Mouse (Mus musculus): ENCODE measurements around the gene Hspe1. TPM values are rescaled to one million over a fixed set of nuclear protein-coding genes. Genes with fewer than 3 reads are reported as not detected.
"Not testable (repeated sequence)": the region's sequence is repeated elsewhere in the genome, so short reads cannot be mapped to it uniquely, and the experiment has no call there.

Gene Hspe1
- 10 to 100 TPM; 83.8 to 91.0 TPM for total RNA-seq (2021)
- long read RNA-seq, experiment 1, transcript Hspe1-201 (4 exons, 774 nt), result major isoform, 53 of 58 reads
- long read RNA-seq, experiment 1, partial matches to known transcripts, result 3 of 58 reads
- long read RNA-seq, experiment 1, other reads (novel, unspliced or antisense), result 1 of 58 reads
- long read RNA-seq, experiment 2, transcript Hspe1-201 (4 exons, 774 nt), result major isoform, 41 of 43 reads
- long read RNA-seq, experiment 2, partial matches to known transcripts, result 1 of 43 reads
- long read RNA-seq, experiment 2, other reads (novel, unspliced or antisense), result 1 of 43 reads

DNA sequence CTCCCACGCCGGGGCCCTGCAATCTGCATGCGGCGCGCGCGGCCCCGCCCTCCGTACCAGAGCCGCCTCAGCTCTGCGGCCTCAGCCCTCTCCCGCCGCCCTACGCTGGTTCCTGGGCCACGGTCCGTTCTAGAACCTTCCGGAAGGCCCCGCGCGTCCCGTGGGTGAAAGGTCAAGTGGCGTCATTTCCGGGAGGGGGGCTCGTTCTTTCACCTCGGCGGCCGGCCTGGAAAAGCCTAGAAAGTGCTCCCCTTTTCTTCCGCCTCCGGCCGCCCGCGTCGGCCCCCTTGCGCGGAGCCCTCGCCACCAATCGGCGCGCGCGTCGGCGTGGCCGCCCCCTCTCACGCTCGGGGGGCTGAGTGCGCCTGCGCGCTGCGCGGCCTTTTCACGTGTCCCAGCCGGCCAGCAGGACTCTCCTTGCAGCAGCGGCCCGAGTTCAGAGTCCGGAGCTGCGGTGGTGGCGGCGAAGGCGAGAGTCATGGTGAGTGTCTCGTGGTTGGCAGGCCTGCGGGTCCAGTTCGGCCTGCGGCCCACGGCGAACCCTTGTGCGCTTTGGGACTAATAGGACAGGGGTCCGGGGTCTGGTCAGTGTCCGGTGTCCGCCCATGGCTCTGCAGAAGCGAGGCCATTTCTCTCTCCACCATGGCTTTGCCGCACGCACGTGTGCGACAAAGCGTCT, at the start of gene Hspe1, which contains the start of gene Hspd1:
Gene Hspe1 (plus strand): TSS at position 201 of the 679 bp plus-strand sequence.
Gene Hspd1 (minus strand): TSS at position 312 of the 679 bp plus-strand sequence.
- intact Hi-C loops (cut with DNase I), result loop anchor here (2.0 kb wide), 1 partner anchor 43 kb away; the partner anchor contains the start of gene Mob4
- peak; percentile 98 for DNase-seq (ENCODE audit: low spot score in 2 of 2)

DNA sequence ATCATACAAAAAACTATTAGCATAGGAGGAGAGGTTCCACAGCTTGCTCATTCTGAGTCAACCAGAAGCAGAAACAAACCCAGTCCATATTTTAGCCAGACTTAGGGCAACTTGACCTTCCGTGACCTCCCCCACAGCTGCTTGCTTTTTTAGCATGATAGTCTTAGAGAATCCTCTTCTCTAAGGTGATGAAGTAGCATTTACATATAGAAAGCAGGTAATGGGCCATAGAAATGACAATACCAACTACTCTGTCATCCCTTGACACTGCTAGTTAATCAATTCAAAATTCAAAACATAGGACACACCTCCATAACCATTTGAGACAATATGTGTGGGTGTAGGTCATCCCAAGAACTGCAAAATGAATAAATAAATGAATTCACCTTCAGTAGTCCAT, 48.0 kb upstream of the Hspe1 start:
- no peak for DNase-seq (ENCODE audit: low spot score in 2 of 2)
- intact Hi-C loops (cut with DNase I), result no loop called here

DNA sequence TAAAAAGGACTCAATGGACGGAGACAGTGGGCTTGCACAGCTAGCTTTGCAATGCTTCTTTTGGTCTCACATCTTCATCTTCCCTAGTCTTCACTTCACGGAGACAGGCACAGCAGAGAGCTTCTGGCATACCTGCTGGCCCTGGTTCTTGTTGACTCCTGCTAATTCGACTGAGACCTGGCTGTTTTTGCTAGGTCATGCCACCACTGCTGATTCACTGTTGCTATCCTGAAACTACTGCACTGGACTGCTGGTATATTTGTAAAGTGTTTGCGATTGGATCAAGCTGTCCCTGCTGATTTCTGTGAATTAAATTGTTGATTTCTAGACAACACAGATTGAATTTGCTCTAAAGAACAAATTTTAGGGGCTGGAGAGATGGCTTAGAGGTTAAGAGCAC, 46.2 kb upstream of the Hspe1 start:
- no peak for DNase-seq (ENCODE audit: low spot score in 2 of 2)

DNA sequence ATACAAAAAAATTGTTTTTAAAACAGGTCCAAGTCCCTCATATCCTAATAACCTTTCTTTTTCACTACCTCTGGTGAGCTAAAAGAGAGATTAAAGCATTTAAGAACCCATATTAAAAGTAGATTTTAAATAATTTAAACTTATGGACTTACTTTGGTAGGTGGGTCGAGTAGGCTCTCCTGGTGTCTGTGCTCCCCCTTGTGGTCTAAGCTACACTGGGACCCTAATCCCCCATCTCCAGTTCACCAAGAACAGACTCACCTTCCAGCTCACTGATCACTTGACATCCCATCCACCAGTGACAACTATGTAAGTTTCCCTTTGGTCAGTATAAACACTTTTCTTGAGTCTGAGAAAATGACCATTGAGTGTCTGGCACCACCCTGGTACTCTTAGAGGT, 45.7 kb upstream of the Hspe1 start:
- no peak for DNase-seq (ENCODE audit: low spot score in 2 of 2)
- intact Hi-C loops (cut with DNase I), result no loop called here

More for the DNA sequence above, 46.2 kb upstream of the Hspe1 start:
- intact Hi-C loops (cut with DNase I), result no loop called here

DNA sequence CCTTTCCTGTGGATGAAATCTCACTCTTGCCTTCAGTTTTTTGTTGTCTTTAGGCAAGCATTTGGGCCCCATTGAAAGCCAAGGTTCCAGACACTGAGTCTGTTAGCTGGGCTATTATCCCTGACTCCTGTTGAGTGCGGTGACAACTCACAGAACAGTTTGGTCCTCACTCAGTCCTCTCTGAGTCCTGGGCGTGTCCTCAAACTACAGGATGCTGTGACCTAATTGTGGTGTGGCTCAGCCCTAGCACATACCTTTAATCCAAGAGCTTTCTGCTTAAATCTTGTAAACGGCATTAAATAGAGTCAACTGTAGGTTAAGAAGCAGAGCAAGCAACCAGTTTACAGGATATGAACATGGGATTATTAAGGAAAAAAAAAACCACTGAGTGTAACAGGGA, 44.8 kb upstream of the Hspe1 start:
- intact Hi-C loops (cut with DNase I), result no loop called here
- no peak for DNase-seq (ENCODE audit: low spot score in 2 of 2)

DNA sequence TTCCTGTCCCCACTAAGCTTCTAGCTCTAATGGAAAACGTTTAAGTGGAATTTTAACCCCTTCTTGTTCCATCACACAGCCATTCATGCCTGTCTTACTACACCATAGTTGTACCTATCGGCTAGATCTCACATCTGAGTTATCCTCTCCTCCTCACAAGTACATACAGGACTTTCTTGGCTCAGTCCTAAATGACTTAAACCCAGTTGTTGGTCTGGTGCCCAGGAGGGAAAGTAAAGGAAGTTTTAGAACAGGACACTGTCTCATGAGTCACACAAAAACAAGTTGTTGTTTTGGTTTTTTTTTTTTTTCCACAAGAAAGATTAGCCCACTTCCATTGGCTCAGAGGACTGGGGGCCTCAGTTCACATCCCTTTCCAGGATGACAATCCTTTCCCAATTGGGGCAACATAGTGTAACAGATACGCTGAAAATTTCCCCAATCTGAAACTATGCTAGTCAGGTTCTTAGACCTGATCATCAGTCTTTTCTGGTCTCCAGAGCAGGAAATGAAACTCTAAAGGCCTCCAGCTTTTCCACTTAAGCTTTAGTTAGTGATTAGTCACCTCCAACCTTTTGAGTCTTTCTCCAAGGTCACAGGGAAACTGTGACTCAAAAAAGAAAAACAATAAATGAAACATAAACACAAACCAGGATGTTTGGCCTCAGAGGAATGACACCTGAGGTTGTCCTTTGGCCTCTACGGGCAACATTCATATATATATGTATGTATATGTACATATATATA, 38.9 kb upstream of the Hspe1 start:
- intact Hi-C loops (cut with DNase I), result no loop called here
- DNase-seq (ENCODE audit: low spot score in 2 of 2), result no peak

DNA sequence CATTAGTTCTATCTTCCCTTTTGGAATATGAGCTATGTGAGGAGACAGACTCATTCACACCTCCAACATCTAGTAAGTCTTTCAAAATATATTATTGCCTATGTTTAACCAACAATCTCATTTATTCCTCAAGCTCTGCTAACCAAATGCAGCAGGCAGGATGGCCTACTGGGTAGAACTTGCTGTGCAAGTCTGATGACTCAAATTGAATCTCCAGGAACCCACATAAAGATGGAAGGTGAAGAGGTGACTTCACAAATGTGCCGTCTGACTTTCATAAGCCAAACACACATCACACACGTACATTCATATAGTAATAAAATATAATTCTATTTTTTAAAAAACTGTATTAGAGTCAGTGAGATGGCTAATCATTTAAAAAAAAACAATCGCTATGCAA, 36.3 kb upstream of the Hspe1 start:
- intact Hi-C loops (cut with DNase I), result loop anchor here (2.0 kb wide), 2 partner anchors 25 to 79 kb away; partner anchors contain the start of genes Mob4 and Sf3b1
- DNase-seq (ENCODE audit: low spot score in 2 of 2), result no peak

DNA sequence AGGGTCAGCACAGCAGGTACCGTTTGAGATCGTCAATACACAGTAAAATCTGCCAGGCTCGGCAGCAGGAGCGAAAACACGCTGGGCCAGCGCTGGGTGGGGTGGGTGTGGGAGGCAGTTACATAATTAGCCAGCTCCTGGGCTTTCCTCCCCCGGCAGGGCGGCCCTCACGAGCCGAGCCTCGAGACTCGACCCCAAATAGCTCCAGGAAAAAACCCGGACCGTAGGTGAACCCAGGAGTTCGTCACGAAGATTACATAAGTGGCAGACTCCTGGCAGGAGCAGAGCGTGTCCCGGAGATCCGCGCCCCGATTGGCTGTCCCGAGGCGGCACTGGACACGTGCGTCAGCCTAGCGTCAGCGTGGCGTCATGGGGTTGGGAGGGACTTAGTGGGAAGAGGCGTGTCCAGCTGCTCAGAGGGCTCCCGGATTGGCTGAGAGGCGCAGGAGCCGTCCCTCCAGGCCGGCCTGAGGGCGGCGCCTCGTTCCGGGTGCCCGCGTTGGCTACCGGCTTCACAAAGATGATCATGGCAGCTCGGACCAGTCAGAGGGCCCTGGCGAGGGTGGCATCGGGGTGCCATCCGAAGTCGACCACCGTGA, 35.5 kb upstream of the Hspe1 start, which contains the start of gene Coq10b:
Gene Coq10b (plus strand): TSS at position 416 of the 599 bp plus-strand sequence.
- peak; percentile 99 for DNase-seq (ENCODE audit: low spot score in 2 of 2)
- intact Hi-C loops (cut with DNase I), result loop anchor here (2.0 kb wide), 2 partner anchors 26 to 78 kb away; partner anchors contain the start of genes Mob4 and Sf3b1

DNA sequence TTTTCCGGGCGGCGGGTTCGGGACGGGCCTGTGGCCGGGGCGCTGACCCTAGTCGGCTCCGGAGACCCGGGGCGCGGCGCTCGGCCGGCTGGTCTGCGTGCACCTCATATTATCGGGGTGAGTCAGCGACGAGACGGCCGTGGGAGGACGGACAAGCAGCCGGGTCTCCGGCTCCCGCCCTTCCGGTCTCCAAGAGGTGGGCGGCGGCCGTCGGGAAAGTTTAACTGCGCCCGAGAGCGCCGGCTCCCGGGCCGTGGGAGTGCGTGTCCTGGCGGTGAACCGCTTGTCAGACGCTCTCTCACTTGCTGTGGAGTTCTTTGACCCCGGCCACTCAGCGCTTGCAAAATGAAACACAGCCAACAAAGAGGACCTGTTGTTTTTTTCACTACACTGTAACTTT, 34.9 kb upstream of the Hspe1 start:
- intact Hi-C loops (cut with DNase I), result loop anchor here (2.0 kb wide), 2 partner anchors 26 to 78 kb away; partner anchors contain the start of genes Mob4 and Sf3b1
- DNase-seq (ENCODE audit: low spot score in 2 of 2), result peak; percentile 45 to 55

DNA sequence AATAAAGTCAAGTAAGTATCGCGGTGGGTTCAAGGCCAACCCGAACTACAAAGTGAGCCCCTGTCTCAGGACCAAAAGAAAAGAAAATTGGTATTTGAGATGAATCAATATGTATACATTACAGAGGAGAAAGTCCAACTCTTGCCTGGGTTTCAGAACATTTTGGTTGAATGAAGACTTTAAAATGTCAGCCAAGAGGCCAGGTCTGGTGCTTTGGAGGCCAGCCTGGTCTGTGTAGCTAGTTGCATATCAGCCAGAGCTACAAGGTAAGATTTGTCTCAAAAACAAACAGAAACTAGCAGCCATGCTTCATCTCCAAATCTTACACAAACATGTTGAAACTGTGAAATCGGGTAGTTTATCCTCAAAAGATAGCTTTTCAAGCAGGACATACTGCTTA, 34.3 kb upstream of the Hspe1 start:
- no peak for DNase-seq (ENCODE audit: low spot score in 2 of 2)
- intact Hi-C loops (cut with DNase I), result loop anchor here (2.0 kb wide), 2 partner anchors 27 to 77 kb away; partner anchors contain the start of genes Mob4 and Sf3b1

DNA sequence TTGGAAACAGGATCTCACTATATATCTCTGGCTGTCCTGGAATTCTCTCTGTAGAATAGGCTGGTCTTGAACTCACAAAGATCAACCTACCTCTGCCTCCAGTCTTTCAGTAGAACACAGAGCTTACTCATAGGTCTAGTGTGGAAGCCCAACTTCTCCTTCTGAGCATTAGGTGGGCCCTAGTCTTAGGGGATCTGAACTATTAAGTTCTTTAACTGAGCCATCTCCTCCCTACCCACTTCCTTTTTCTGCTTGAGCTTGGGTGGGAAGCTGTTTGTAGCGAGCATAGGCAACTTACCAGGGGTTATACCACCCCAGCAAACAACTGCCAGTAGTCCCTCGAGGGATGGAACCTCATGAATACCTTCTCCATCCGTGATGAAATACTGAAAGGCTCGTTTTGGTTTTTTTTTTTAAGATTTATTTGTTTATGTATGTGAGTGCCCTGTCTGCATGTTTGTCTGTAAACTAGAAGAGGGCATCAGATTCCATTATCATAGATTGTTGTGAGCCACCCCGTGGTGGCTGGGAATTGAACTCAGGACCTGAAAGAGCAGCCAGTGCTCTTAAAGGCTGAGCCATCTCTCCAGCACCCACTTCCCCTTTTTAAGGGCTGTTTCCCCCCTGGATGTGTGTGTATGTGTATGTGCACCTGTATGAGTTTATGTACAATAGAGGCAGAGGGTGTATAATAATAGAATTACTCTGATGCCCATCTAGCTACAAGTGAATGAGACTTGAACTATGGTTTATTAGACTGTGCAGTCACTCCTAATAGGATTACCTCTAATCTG, 32.4 kb upstream of the Hspe1 start:
- no peak for DNase-seq (ENCODE audit: low spot score in 2 of 2)
- intact Hi-C loops (cut with DNase I), result no loop called here

DNA sequence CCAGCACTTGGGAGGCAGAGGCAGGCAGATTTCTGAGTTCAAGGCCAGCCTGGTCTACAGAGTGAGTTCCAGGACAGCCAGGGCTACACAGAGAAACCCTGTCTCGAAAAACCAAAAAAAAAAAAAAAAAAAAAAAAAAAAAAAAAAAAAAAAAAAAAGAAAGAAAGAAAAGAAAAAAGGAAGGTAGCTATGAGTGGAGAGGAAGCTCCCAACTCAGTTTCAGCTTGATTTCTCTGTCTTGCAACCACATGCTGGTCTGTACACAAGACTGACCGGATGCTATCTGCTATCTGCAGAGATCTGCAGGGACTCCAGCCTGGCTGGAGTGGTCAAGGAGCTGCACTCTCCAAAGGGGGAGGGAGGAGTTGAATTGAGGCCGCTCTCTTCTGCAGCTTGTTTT, 29.5 kb upstream of the Hspe1 start:
- DNase-seq (ENCODE audit: low spot score in 2 of 2); intact Hi-C loops (cut with DNase I): not testable (repeated sequence)

DNA sequence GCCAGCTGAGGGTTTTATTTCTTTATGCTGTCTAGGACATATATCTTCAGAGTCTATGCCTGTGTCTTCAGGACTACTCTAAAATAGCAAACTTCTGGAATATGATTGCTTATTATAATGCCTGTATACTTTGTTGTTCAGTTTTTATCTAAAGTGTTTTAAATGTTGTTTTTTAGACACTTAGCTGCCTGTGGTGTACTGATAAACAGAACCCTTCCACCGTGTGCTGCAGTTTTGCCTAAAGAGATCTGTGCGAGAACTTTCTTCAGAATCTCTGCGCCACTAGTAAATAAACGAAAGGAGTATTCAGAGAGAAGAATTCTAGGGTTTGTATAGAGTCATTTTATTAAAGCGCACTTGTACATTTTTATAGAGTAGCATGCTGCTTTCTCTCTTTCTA, 26.8 kb upstream of the Hspe1 start:
- no peak for DNase-seq (ENCODE audit: low spot score in 2 of 2)
- intact Hi-C loops (cut with DNase I), result no loop called here

DNA sequence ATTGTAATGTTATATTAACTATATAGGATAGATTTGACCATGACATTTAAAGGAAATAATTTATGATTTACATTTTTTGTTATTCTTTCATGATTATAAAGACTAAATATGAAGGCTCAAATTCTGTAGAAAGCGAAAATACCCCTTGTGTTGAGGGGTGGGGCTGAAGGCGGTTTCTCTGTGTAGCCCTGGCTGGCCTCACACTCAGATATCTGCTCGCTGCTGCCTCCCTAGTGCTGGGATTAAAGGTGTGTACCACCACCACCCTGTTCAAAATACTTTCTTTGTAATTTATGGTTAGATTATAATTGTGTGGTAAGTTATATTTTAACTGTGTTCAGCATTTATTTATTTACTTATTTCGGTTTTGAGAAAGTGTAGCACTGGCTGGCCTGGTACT, 26.2 kb upstream of the Hspe1 start:
- no peak for DNase-seq (ENCODE audit: low spot score in 2 of 2)
- intact Hi-C loops (cut with DNase I), result no loop called here

DNA sequence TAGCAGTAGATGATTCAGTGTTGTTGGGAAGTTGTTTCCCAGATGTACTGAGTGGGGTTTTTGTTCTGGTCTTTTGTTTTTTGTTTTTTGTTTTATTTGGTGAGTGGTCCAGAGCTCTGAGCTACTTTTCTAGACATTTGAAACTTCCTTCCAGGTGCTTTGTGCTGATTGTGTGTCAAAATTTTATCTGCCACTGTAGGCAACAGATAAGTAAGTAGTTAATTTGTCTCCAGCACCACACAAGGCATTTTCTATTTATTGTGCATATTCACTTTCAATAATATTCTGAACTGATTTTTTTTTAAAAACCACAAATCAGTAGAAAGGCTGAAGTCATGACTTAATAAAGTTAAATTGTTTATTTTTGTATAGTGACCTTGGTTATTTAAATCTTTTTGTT, 15.6 kb upstream of the Hspe1 start:
- intact Hi-C loops (cut with DNase I); DNase-seq (ENCODE audit: low spot score in 2 of 2): not testable (repeated sequence)

DNA sequence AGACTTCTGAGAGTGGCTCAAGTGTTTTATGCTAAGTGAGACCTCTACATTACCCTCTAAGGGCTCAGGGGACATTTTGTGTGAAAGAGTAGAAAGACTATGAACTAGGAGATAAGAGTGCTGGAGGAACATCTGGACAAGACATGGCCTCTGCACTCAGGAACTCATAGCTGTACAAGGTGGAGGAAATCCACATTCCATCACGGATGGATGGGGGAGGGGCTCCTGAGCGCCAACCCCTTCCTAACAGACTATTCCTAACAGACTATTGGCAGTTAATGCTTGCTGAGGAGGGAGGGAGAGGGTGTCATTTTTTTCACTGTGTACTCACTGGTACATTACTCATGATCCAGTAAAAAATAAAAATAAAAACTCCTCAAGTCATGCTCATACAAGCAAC, 13.2 kb upstream of the Hspe1 start:
- intact Hi-C loops (cut with DNase I), result no loop called here
- DNase-seq (ENCODE audit: low spot score in 2 of 2), result no peak

DNA sequence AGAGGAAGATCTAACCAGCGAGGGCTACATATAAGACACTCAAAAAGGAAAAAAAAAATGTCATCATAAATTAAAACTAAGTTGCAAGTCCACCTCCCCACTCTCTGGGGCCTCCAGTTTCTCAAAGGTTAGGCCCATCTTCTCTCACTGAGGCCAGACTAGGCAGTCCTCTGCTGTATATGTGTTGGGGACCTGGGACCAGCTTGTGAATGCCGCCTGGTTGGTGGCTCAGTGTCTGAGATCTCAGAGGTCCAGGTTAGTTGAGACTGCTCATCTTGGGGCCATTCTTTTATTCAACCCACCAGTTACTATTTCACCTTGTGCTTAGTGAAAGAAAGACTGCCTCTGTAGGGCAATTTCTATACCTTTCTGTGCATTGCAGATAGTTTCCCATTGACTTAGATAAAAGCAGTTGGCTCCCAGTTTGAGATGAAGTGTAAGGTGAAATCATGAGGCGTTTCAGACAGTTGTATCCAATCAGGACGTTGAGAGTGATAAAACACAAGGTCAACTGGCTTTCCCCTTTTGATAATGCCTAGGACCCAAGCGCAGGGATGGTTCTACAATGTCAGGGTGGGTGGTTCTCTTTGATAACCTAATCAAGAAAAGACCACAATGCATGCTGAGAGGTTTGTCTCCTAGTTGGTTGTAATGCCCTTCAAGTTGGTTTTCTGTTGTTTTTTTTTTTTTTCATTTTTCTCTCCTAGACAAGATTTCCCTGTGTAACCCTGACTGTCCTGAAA, 12.1 kb upstream of the Hspe1 start:
- DNase-seq (ENCODE audit: low spot score in 2 of 2), result no peak
- intact Hi-C loops (cut with DNase I), result no loop called here

DNA sequence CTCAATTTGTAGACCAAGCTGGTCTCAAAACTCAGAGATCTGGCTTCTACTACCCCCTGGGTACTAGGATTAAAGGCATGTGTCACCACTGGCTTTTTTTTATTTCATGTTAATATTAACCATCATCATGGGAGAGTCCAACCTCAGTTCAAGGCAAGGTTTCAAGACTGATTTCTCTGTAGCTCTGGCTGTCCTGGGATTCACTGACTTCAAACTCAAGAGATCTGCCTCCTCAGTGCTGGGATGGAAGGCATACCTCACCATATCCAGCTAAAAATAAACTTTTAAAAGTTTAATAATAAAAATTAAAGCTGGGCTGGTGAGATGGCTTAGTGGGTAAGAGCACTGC, 11.6 kb upstream of the Hspe1 start:
- no peak for DNase-seq (ENCODE audit: low spot score in 2 of 2)
- intact Hi-C loops (cut with DNase I), result no loop called here
